17 mouse cellular contexts compared by ENCODE assay signal in genomic region chr12:69192637-69193036, GRCm38 (mm10). TPM values are rescaled to one million over a fixed set of nuclear protein-coding genes. Genes with fewer than 3 reads are reported as not detected.
A peak's percentile ranks its signal among the peaks of the same experiment; 100 is the strongest.
DNase-seq lines count a peak whose midpoint lies in the region.
"Had no signal": no experiment of that assay in that cellular context is flagged by ENCODE, and none has a peak within 500 bp of the region (broad histone marks: within the 10 kb centered on the region; RNA-seq: fewer than 3 reads in every experiment).

No protein-coding gene starts in this region.

- peak; percentile 52 for DNase-seq in heart, adult 11 months
- DNase-seq in heart, postnatal 14 days, result no peak
- peak; percentile 15 for DNase-seq in limb, embryonic 10.5 days (ENCODE audit: low spot score)
- no peak for DNase-seq in kidney, adult 11 months
- DNase-seq: adrenal gland, adult 2 months; adrenal gland, adult 8-10 months; adrenal gland, postnatal 10 days; adrenal gland, postnatal 14 days; adrenal gland, postnatal 25 days; adrenal gland, postnatal 36 days; B cell, adult 2 months; cerebellum, adult 11 months; cerebellum, adult 11-12 months; cerebellum, adult 18-20 months had no signal

- peaks cover 10% of the 10 kb centered on the region; the same call in 1 of the 2 replicates for H3K4me1 ChIP-seq in limb, embryonic 10.5 days

- no peak overlapping the region for H3K4me3 ChIP-seq in limb, embryonic 10.5 days

- peaks cover 57% of the 10 kb centered on the region for H3K36me3 ChIP-seq in limb, embryonic 10.5 days

- H3K27me3 ChIP-seq in limb, embryonic 10.5 days (ENCODE audit: low read depth, poor library complexity, severe bottlenecking), result no peaks in the 10 kb centered on the region
- H3K27me3 ChIP-seq: CH12.LX, Patski had no signal

- H3K9me3 ChIP-seq in limb, embryonic 10.5 days (replicated peaks), result no peaks in the 10 kb centered on the region
- H3K9me3 ChIP-seq: G1E had no signal

- intact Hi-C loops in heart, postnatal 14 days (cut with DNase I), result loop anchor here (5.0 kb wide), 1 partner anchor 105 kb away; the partner anchor contains the start of gene Klhdc2

- whole genome bisulfite sequencing in limb, embryonic 10.5 days, result 95% methylated on average over 2 of the region's 2 CpGs

- H3K27ac ChIP-seq in limb, embryonic 10.5 days, result no peak overlapping the region

RNA-seq across cellular contexts. Expression of gene Gm49383, which starts 4.3 kb away (rescaled TPM):
- total RNA-seq in heart, postnatal 14 days (2021), result 1 to 10 TPM; 2.9 to 4.1 TPM
- polyA plus RNA-seq in limb, embryonic 10.5 days (2016; fragmentation: Nextera tagmentation; extraction: Ambion mirVana), result 54.8 and 61.0 TPM in 2 replicates

RNA-seq across cellular contexts. Expression of gene Dnaaf2, which starts 5.6 kb away (rescaled TPM):
- total RNA-seq in heart, postnatal 14 days (2021), result under 1 TPM; 0.76 TPM
- 16.7 and 17.0 TPM in 2 replicates for polyA plus RNA-seq in limb, embryonic 10.5 days (2016; fragmentation: Nextera tagmentation; extraction: Ambion mirVana)

RNA-seq across cellular contexts. Expression of gene Mgat2, which starts 8.7 kb away (rescaled TPM):
- 10 to 100 TPM; 22.6 to 25.3 TPM for total RNA-seq in heart, postnatal 14 days (2021)
- 35.4 and 37.9 TPM in 2 replicates for polyA plus RNA-seq in limb, embryonic 10.5 days (2016; fragmentation: Nextera tagmentation; extraction: Ambion mirVana)

RNA-seq across cellular contexts. Expression of gene Rpl36al, which starts 8.8 kb away (rescaled TPM):
- 100 to 1,000 TPM; 211 to 226 TPM for total RNA-seq in heart, postnatal 14 days (2021)
- 536 and 653 TPM in 2 replicates for polyA plus RNA-seq in limb, embryonic 10.5 days (2016; fragmentation: Nextera tagmentation; extraction: Ambion mirVana)

RNA-seq across cellular contexts. Expression of gene Gm49384, which starts 11.4 kb away (rescaled TPM):
- 1 to 10 TPM; 2.4 to 3.1 TPM for total RNA-seq in heart, postnatal 14 days (2021)
- polyA plus RNA-seq in limb, embryonic 10.5 days (2016; fragmentation: Nextera tagmentation; extraction: Ambion mirVana), result 53.5 and 55.2 TPM in 2 replicates
- polyA plus RNA-seq: adrenal gland, adult 2 months; G1E had no signal

Comparison
In these comparisons a context has a peak if more than half of its experiments do, and no peak if none do; other contexts are left out.
1. DNase-seq: peak in heart, adult 11 months (single experiment) and limb, embryonic 10.5 days (single experiment); none in heart, postnatal 14 days (0 of 2) and kidney, adult 11 months (single experiment).